Mouse (Mus musculus) neural tube, embryonic 12.5 days (tissue): ENCODE results near the gene Clec4a3. TPM values are rescaled to one million over a fixed set of nuclear protein-coding genes. Genes with fewer than 3 reads are reported as not detected.

Source experiments
- polyA plus RNA-seq: library from polyadenylated mRNA; unstranded; fragments of >200 nt; fragmentation: Nextera tagmentation; extraction: Ambion mirVana; gene quantifications from 2 replicates; pipeline ENCODE4 v1.2.1, GENCODE M21; 2016

The Clec4a3 gene
- polyA plus RNA-seq, 1 experiment from 2014 or later = 0.44 TPM

Other genes with a start within 250 kb of the Clec4a3 start
- gene Nanog, start 245.0 kb upstream of the Clec4a3 start, polyA plus RNA-seq = 0.09 and 0.17 TPM in 2 replicates
- 22.6 and 26.1 TPM in 2 replicates for gene Slc2a3, start 150.9 kb upstream of the Clec4a3 start, polyA plus RNA-seq
- 5.5 TPM in 2 replicates for gene Foxj2, start 132.6 kb upstream of the Clec4a3 start, polyA plus RNA-seq
- 1.7 and 2.1 TPM in 2 replicates for gene C3ar1, start 96.4 kb upstream of the Clec4a3 start, polyA plus RNA-seq
- gene Necap1, start 78.0 kb upstream of the Clec4a3 start, polyA plus RNA-seq = 90.9 and 100 TPM in 2 replicates
- 0.52 and 0.75 TPM in 2 replicates for gene Clec4a1, start 30.7 kb upstream of the Clec4a3 start, polyA plus RNA-seq
- not detected in 2 replicates for gene Clec4a4, start 37.9 kb downstream of the Clec4a3 start, polyA plus RNA-seq
- gene Clec4b1, start 97.4 kb downstream of the Clec4a3 start, polyA plus RNA-seq = not detected in 2 replicates
- gene Clec4a2, start 153.9 kb downstream of the Clec4a3 start, polyA plus RNA-seq = 0.79 and 1.2 TPM in 2 replicates
- gene Clec4b2, start 220.4 kb downstream of the Clec4a3 start, polyA plus RNA-seq = not detected in 2 replicates